Mouse (Mus musculus) thymus, adult 18-20 months (tissue): ENCODE results near the gene Rgs8.
A peak's percentile ranks its signal among the peaks of the same experiment; 100 is the strongest.

Experiments
- DNase-seq, 2 experiments: peaks; one replicate each; pipeline ENCODE4 v3.0.0; 2022; ENCODE audit warnings: mixed read lengths in 2 of 2

Gene Rgs8

GRCm38 (mm10) chr1:153652938-153653623 lies at the start of gene Rgs8:
Gene Rgs8 (plus strand): TSS chr1:153653025.
- DNase-seq = no peak

- DNase-seq = no peak
Observed at GRCm38 (mm10) chr1:153617340-153617830, 35.4 kb upstream of the Rgs8 start.

GRCm38 (mm10) chr1:153623036-153623435 lies 29.8 kb upstream of the Rgs8 start:
- no peak for DNase-seq

GRCm38 (mm10) chr1:153632686-153633085 lies 20.1 kb upstream of the Rgs8 start:
- DNase-seq = no peak

GRCm38 (mm10) chr1:153635056-153635455 lies 17.8 kb upstream of the Rgs8 start:
- DNase-seq = no peak

- no peak for DNase-seq
Observed at GRCm38 (mm10) chr1:153635521-153635920, 17.3 kb upstream of the Rgs8 start.

GRCm38 (mm10) chr1:153636821-153637220 lies 16.0 kb upstream of the Rgs8 start:
- DNase-seq = no peak

- peak in 1 of 2 experiments; percentile 11 for DNase-seq
Observed at GRCm38 (mm10) chr1:153641492-153641939, 11.3 kb upstream of the Rgs8 start.

- DNase-seq = no peak
Observed at GRCm38 (mm10) chr1:153641940-153642501, 10.8 kb upstream of the Rgs8 start.

- no peak for DNase-seq
Observed at GRCm38 (mm10) chr1:153653674-153654073, 849 bp downstream of the Rgs8 start.

GRCm38 (mm10) chr1:153659666-153660065 lies 6.8 kb downstream of the Rgs8 start:
- DNase-seq = no peak

GRCm38 (mm10) chr1:153660982-153661688 lies 8.3 kb downstream of the Rgs8 start:
- DNase-seq = no peak

GRCm38 (mm10) chr1:153661689-153662002 lies 8.8 kb downstream of the Rgs8 start:
- no peak for DNase-seq

GRCm38 (mm10) chr1:153662362-153662761 lies 9.5 kb downstream of the Rgs8 start:
- no peak for DNase-seq

GRCm38 (mm10) chr1:153665066-153665715 lies 12.4 kb downstream of the Rgs8 start:
- DNase-seq = no peak

- DNase-seq = no peak
Observed at GRCm38 (mm10) chr1:153666236-153666635, 13.4 kb downstream of the Rgs8 start.

GRCm38 (mm10) chr1:153667244-153667727 lies 14.5 kb downstream of the Rgs8 start:
- no peak for DNase-seq

GRCm38 (mm10) chr1:153667781-153668180 lies 15.0 kb downstream of the Rgs8 start:
- DNase-seq = no peak

- no peak for DNase-seq
Observed at GRCm38 (mm10) chr1:153669086-153669485, 16.3 kb downstream of the Rgs8 start.

GRCm38 (mm10) chr1:153669728-153670127 lies 16.9 kb downstream of the Rgs8 start:
- no peak for DNase-seq

- no peak for DNase-seq
Observed at GRCm38 (mm10) chr1:153671352-153671751, 18.5 kb downstream of the Rgs8 start.

- no peak for DNase-seq
Observed at GRCm38 (mm10) chr1:153672698-153673097, 19.9 kb downstream of the Rgs8 start.

GRCm38 (mm10) chr1:153673900-153674299 lies 21.1 kb downstream of the Rgs8 start:
- DNase-seq = no peak
